Mouse (Mus musculus) frontal cortex, adult 2 months (tissue): ENCODE results near the gene 1810009J06Rik. TPM values are rescaled to one million over a fixed set of nuclear protein-coding genes. Genes with fewer than 3 reads are reported as not detected.
"Not testable (repeated sequence)": the region's sequence is repeated elsewhere in the genome, so short reads cannot be mapped to it uniquely, and the experiment has no call there.

Experiments
- DNase-seq, 2 experiments: peaks; one replicate each; pipeline ENCODE4 v3.0.0; 2022; ENCODE audit warnings: low spot score in 1 of 2; ENCODE audit errors: extremely low spot score in 1 of 2
- polyA plus RNA-seq: library from polyadenylated mRNA; depleted of rRNA; stranded (reverse); fragments of >200 nt; gene quantifications from 2 replicates; pipeline ENCODE4 v1.2.3, GENCODE M21; 2012; rRNA removed

1810009J06Rik gene
- polyA plus RNA-seq = not detected in 2 replicates

GRCm38 (mm10) chr6:40964454-40964853 lies at the start of gene 1810009J06Rik:
1810009J06Rik (plus strand) TSS chr6:40964754.
- not testable (repeated sequence) for DNase-seq

- DNase-seq = no peak
Observed at GRCm38 (mm10) chr6:40919954-40920353, 44.6 kb upstream of the 1810009J06Rik start.

GRCm38 (mm10) chr6:40940457-40940856 lies 24.1 kb upstream of the 1810009J06Rik start, which contains the start of gene 1700074P13Rik:
1700074P13Rik (minus strand) TSS chr6:40940557.
- DNase-seq = no peak

DNA sequence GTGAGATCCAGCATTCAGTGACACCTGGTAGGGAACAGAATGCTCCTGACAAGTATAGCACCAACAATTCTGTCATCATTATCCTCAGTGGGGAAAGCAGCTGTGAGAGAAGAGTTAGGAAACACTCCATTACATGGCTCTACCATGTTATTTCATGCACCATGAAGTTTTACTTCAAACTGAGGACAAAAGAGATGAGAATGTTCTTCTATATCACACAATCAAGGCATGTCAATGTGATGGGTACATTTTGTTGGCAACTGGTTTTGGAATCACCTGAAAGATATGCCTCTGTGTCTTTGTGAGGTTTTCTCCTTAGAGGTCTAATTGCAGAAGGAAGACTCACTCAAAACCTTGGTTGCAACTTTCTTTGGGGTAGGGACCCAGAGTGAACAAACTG lies 12.8 kb upstream of the 1810009J06Rik start, which contains the start of gene Gm4744:
Gene Gm4744 (minus strand): TSS at position 101 of the 400 bp plus-strand sequence.
- no peak for DNase-seq

DNA sequence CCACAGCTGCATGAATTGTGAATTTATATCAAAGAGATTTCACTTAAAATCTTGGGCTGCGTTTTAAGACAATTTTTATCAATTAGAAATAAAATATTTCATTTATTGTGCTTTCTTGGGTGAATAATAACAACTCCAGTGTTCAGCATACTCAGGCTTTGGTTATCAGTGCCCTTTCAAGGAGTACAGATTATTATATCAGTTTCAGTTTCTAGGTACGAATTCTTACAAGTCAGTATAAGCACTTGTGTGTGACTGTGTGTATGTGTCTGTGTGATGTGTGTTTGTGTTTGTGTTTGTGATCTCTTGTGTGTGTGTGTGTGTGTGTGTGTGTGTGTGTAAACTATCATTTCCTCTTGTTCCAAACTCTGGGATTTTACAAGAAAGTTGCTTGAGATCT lies 10.8 kb upstream of the 1810009J06Rik start:
- no peak for DNase-seq

DNA sequence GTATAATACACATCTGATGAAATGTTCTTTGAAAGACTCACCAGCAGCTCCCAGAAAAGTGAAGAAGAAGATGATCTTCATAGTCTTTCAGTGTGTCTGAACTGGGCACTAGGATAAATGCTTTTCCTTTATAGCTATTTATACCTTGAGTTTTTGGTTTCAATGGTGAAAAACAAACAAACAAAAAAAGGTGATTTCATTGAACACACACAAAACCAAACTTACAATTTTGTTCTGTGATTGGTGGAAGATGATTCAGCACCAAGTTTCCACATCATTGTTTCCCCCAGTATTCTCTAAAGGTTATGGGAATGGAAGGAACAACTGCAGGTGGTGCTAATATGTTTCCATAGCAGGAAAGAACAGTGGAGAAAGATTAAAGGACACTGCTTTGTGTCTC lies 34.8 kb downstream of the 1810009J06Rik start, which contains the start of gene Gm2663:
Gene Gm2663 (minus strand): TSS at position 101 of the 400 bp plus-strand sequence.
- not testable (repeated sequence) for DNase-seq

DNA sequence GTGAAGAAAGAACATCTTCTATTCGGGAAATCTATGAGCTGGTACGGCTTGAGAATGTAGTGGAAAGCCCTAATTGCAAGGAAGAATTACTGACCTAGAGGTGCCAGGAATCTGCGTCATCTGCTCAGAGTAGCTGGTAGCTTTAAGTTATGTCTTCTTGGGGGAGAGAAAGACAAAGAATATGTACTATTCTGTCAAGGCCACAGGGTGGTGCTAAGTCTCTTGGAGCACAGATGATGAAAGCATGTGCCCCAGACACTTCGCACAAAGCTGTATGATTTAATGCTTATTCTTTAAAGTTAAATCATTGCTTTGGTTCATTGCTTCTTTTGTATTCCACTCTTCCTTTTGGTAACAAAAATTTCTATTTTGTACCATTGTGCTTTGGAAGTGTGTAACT lies 50.5 kb downstream of the 1810009J06Rik start:
- peak in 1 of 2 experiments; percentile 40 for DNase-seq

Other genes starting within 250 kb of the 1810009J06Rik start
- gene Moxd2, start 77.3 kb upstream of the 1810009J06Rik start, polyA plus RNA-seq = 0.29 TPM in 1 of 2 replicates, not detected in the other
- gene Prss58, start 64.4 kb upstream of the 1810009J06Rik start, polyA plus RNA-seq = not detected in 2 replicates
- gene 1700074P13Rik, start 24.2 kb upstream of the 1810009J06Rik start, polyA plus RNA-seq = not detected in 2 replicates
- gene Gm4744, start 12.9 kb upstream of the 1810009J06Rik start, polyA plus RNA-seq = not detected in 2 replicates
- gene Gm2663, start 34.7 kb downstream of the 1810009J06Rik start, polyA plus RNA-seq = not detected in 2 replicates
- 0.06 and 0.08 TPM in 2 replicates for gene 2210010C04Rik, start 70.8 kb downstream of the 1810009J06Rik start, polyA plus RNA-seq